Mouse (Mus musculus) heart, adult 2 months (tissue): ENCODE results near the gene Cdk19. TPM values are rescaled to one million over a fixed set of nuclear protein-coding genes. Genes with fewer than 3 reads are reported as not detected.
"Not testable (repeated sequence)": the region's sequence is repeated elsewhere in the genome, so short reads cannot be mapped to it uniquely, and the experiment has no call there.

Experiments used
- DNase-seq, 2 experiments: peaks; one replicate each; pipeline ENCODE4 v3.0.0; 2021
- H3K27ac ChIP-seq: fragments of 200-600 bp; 2 replicates; pipeline ENCODE4 v1.8.1; 2022
- H3K27me3 ChIP-seq: fragments of 200-500 bp; 2 replicates; pipeline ENCODE4 v1.6.1; 2012; ENCODE audit warnings: mild to moderate bottlenecking, low read length, inconsistent platforms, mixed read lengths; ENCODE audit not compliant: control insufficient read depth, insufficient read depth
- H3K36me3 ChIP-seq: fragments of 200-500 bp; 2 replicates; pipeline ENCODE4 v1.6.1; 2012; ENCODE audit warnings: low read length, inconsistent platforms; ENCODE audit not compliant: control insufficient read depth, insufficient read depth
- H3K4me1 ChIP-seq: fragments of 200-500 bp; 2 replicates; pipeline ENCODE4 v1.6.1; 2011; ENCODE audit warnings: low read length; ENCODE audit not compliant: control insufficient read depth, insufficient read depth
- H3K4me3 ChIP-seq: fragments of 200-600 bp; 2 replicates; pipeline ENCODE4 v1.8.1; 2022
- H3K79me2 ChIP-seq: fragments of 200-500 bp; replicated peaks from 2 replicates; pipeline ENCODE4 v1.6.1; 2012; ENCODE audit warnings: mild to moderate bottlenecking, inconsistent platforms, low read length, moderate library complexity, mixed read lengths; ENCODE audit not compliant: control insufficient read depth, insufficient read depth
- H3K9ac ChIP-seq: fragments of 200-500 bp; 2 replicates; pipeline ENCODE4 v1.6.1; 2012; ENCODE audit warnings: low read depth, mild to moderate bottlenecking, control low read depth, inconsistent platforms, low read length, mixed read lengths
- CTCF ChIP-seq: fragments of 200-600 bp; IDR thresholded peaks from 2 replicates; pipeline ENCODE4 v1.8.1; 2022; ENCODE audit warnings: antibody characterized with exemption, mild to moderate bottlenecking, moderate library complexity
- EP300 ChIP-seq: fragments of 200-500 bp; IDR thresholded peaks from 2 replicates; pipeline ENCODE4 v1.6.1; 2011; ENCODE audit warnings: low read depth, low read length, control low read depth; ENCODE audit not compliant: insufficient read depth
- POLR2A ChIP-seq: fragments of 200-500 bp; IDR thresholded peaks from 2 replicates; pipeline ENCODE4 v1.6.1; 2011; ENCODE audit warnings: mild to moderate bottlenecking, low read depth, low read length, control low read depth; ENCODE audit not compliant: insufficient read depth
- WGBS: fragments of 180-500 bp; shearing (Covaris S2); methylation state at CpG from one replicate; pipeline ENCODE4 v1.1.7; 2018; 5-methylcytosine and 5-hydroxymethylcytosine counted together
- intact Hi-C: fragments of 180-260 bp; cut with DNase I; formaldehyde crosslinking; loops from one replicate; pipeline ENCODE4 v1.15.1; 2025
- polyA plus RNA-seq: library from polyadenylated mRNA; depleted of rRNA; stranded (reverse); fragments of >200 nt; gene quantifications from 2 replicates; pipeline ENCODE4 v1.2.3, GENCODE M21; 2012
- total RNA-seq, 2 experiments: library from RNA; stranded (reverse); gene quantifications; 2 replicates each; pipeline ENCODE4 v1.2.3; 2021

Gene Cdk19
- total and polyA plus RNA-seq, 3 experiments: 5.2 to 15.2 (median 11.5) TPM

DNA sequence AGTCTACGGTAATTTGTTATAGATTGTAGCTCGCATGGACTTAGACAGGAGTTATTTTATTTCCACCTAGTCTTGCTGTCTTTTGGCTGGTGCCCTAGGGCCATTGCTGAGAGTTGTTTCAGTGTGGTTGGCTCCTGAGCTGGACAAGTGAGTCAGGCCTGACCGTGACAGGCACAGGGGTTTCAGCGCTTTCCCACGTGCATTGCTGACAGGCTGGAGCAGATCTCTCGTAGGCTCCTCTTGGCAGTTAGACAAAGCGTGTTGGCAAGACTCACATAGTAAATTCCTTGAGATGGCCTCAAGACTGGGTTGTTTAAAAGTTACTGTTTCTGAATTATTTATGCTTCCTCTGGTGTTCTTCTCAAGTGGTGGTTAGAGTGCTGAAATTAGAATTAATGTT lies 77.6 kb downstream of the Cdk19 start:
- no peaks in the 10 kb centered on the region; the same call in none of the 2 replicates for H3K4me1 ChIP-seq
- no peak for TF ChIP-seq CTCF
- no peak for TF ChIP-seq POLR2A
- no peak for TF ChIP-seq EP300
- H3K27me3 ChIP-seq: no peaks in the 10 kb centered on the region
- H3K4me3 ChIP-seq: no peak overlapping the region
- H3K36me3 ChIP-seq: no peaks in the 10 kb centered on the region
- intact Hi-C loops: no loop called here
- peaks cover 2% of the 10 kb centered on the region; the same call in 1 of the 2 replicates for H3K79me2 ChIP-seq
- H3K9ac ChIP-seq: no peak overlapping the region
- H3K27ac ChIP-seq: no peak overlapping the region
- WGBS: 52% methylated on average over 7 of the region's 7 CpGs
- DNase-seq: peak in 1 of 2 experiments; percentile 47

DNA sequence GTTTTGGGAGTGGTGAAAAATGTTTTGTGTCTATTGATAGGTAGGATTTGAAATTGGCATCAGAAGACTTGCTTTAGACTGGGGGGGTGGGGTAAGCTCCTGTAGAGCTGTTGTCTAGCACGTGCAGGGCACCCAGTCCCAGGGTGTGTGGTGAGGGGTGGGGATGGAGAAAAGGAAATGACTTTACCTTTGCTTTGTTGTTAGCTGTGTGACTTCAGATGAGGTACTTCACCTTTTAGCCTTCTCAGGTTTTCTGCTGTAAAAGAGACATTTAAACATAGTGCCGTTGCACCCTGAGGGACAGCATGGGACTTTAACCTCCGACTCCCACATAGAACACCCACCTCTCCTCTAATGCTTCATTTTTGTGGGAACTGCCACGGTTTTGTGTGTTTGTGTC lies 80.5 kb downstream of the Cdk19 start:
- TF ChIP-seq EP300 (no peak), CTCF (no peak), POLR2A (no peak)
- Histone ChIP-seq H3K4me3 (no peak overlapping the region), H3K27ac (no peak overlapping the region), H3K9ac (no peak overlapping the region), H3K79me2 (peaks cover 2% of the 10 kb centered on the region; the same call in 1 of the 2 replicates), H3K36me3 (no peaks in the 10 kb centered on the region), H3K4me1 (no peaks in the 10 kb centered on the region; the same call in none of the 2 replicates), H3K27me3 (no peaks in the 10 kb centered on the region)
- 83% methylated on average over 4 of the region's 4 CpGs for WGBS
- no peak for DNase-seq
- intact Hi-C loops: loop anchor here (10.0 kb wide), 1 partner anchor 125 kb away; no protein-coding TSS in a partner anchor

DNA sequence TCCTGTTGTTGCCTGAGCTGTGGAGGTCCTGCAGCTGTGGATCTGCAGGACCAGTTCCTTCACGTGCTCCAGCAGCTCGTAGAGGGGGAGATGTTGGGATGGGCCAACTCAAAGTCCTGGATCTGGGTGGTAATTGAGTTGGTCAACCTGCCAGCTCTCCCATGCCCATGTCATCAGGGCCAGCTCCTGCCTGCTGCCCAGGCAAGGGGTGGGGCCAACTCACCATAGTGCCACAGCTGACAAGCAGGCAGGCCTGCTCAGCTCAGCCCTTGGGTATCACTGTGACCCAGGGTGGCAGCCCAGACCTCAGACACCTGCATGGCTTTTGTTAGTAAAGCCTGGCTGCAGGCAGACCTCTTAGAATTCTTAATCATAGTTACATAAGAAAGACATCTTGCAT lies 81.3 kb downstream of the Cdk19 start:
- H3K27ac ChIP-seq: no peak overlapping the region
- no peaks in the 10 kb centered on the region; the same call in none of the 2 replicates for H3K4me1 ChIP-seq
- TF ChIP-seq CTCF (no peak), EP300 (no peak), POLR2A (no peak)
- H3K27me3 ChIP-seq: no peaks in the 10 kb centered on the region
- H3K79me2 ChIP-seq: no peaks in the 10 kb centered on the region; the same call in 1 of the 2 replicates
- intact Hi-C loops: loop anchor here (10.0 kb wide), 1 partner anchor 126 kb away; no protein-coding TSS in a partner anchor
- H3K4me3 ChIP-seq: no peak overlapping the region
- DNase-seq: no peak
- H3K36me3 ChIP-seq: no peaks in the 10 kb centered on the region
- 65% methylated on average over 2 of the region's 2 CpGs for WGBS
- no peak overlapping the region for H3K9ac ChIP-seq

GRCm38 (mm10) chr10:40421724-40422123 lies 82.4 kb downstream of the Cdk19 start:
- Histone ChIP-seq H3K79me2 (no peaks in the 10 kb centered on the region; the same call in 1 of the 2 replicates), H3K27ac (no peak overlapping the region), H3K4me3 (no peak overlapping the region), H3K27me3 (no peaks in the 10 kb centered on the region), H3K36me3 (no peaks in the 10 kb centered on the region), H3K9ac (no peak overlapping the region), H3K4me1 (peaks cover 2% of the 10 kb centered on the region)
- DNase-seq: no peak
- WGBS: 81% methylated on average over 2 of the region's 2 CpGs
- TF ChIP-seq EP300: no peak
- intact Hi-C loops: loop anchor here (10.0 kb wide), 1 partner anchor 127 kb away; no protein-coding TSS in a partner anchor

- DNase-seq: no peak
- TF ChIP-seq POLR2A: no peak
- TF ChIP-seq EP300: no peak
- TF ChIP-seq CTCF: no peak
- intact Hi-C loops: loop anchor here (10.0 kb wide), 1 partner anchor 128 kb away; no protein-coding TSS in a partner anchor
- H3K9ac ChIP-seq: no peak overlapping the region
- no peaks in the 10 kb centered on the region for H3K27me3 ChIP-seq
- H3K36me3 ChIP-seq: no peaks in the 10 kb centered on the region
- WGBS: 46% methylated on average over 4 of the region's 4 CpGs
- H3K27ac ChIP-seq: no peak overlapping the region
- no peak overlapping the region for H3K4me3 ChIP-seq
- H3K79me2 ChIP-seq: no peaks in the 10 kb centered on the region; the same call in 1 of the 2 replicates
- H3K4me1 ChIP-seq: peaks cover 2% of the 10 kb centered on the region
These were observed 83.3 kb downstream of the Cdk19 start for GRCm38 (mm10) chr10:40422696-40423095.

DNA sequence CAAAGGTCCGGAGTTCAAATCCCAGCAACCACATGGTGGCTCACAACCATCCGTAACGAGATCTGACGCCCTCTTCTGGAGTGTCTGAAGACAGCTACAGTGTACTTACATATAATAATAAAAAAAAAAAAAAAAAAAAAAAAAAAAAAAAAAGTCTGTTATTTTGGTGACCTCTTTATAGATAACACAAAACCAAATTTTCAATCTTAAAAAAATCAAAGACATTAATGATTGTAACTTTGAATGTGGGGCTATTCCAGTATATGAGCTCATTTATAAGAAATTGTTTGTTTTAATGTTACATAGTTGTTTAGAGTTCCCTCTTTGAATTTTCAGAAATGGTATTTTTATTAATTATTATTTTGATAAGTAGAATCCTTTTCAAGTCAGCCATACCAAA lies 85.1 kb downstream of the Cdk19 start:
- not testable (repeated sequence) for H3K79me2 ChIP-seq, H3K36me3 ChIP-seq, H3K4me1 ChIP-seq, H3K9ac ChIP-seq, DNase-seq, H3K27ac ChIP-seq, H3K27me3 ChIP-seq, H3K4me3 ChIP-seq
- intact Hi-C loops: loop anchor here (10.0 kb wide), 1 partner anchor 130 kb away; no protein-coding TSS in a partner anchor
- WGBS: 85% methylated on average over 4 of the region's 4 CpGs
